Mouse (Mus musculus): ENCODE data around the gene Vax2. TPM values are rescaled to one million over a fixed set of nuclear protein-coding genes. Genes with fewer than 3 reads are reported as not detected.

Gene Vax2
- polyA plus RNA-seq, 1 experiment from 2014 or later = not detected

DNA sequence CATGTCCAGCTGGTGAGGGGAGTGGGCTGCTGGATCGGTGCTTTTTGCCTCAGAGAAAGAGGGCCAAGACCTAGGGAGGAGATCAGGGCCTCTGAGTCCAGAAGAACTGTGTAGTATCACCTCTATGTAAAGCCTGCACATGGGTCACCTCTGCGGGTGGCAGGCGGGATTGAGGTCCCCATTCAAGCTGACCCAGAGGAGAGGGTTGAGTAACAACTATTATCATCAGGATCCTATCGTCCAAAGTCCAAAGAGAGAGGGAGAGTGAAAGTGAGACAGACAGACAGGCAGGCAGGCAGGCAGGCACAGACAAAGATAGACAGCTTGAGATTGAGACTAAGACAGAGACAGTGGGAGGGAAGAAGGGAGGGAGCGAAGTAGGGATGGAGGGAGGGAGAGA is 32.1 kb downstream of the Vax2 start:
- Histone ChIP-seq H3K4me2 (ENCODE audit: low read depth, low read length) (no peak overlapping the region), H3K9me3 (replicated peaks; ENCODE audit: control insufficient read depth, low read length) (no peaks in the 10 kb centered on the region), H3K9ac (ENCODE audit: low read depth, low read length) (no peak overlapping the region), H3K27ac (ENCODE audit: low read length) (no peak overlapping the region), H3K4me1 (ENCODE audit: control insufficient read depth, low read depth, low read length) (no peaks in the 10 kb centered on the region; the same call in 1 of the 2 replicates), H3K27me3 (ENCODE audit: control insufficient read depth, insufficient read depth, low read depth, low read length) (no peaks in the 10 kb centered on the region), H3K36me3 (ENCODE audit: control insufficient read depth, insufficient read depth) (no peaks in the 10 kb centered on the region), H3K4me3 (ENCODE audit: low read depth, low read length) (no peak overlapping the region)
- WGBS (ENCODE audit: insufficient replicate concordance) = 59% methylated on average over 5 of the region's 5 CpGs
- ATAC-seq (ENCODE audit: low read depth) = peak; percentile 64

DNA sequence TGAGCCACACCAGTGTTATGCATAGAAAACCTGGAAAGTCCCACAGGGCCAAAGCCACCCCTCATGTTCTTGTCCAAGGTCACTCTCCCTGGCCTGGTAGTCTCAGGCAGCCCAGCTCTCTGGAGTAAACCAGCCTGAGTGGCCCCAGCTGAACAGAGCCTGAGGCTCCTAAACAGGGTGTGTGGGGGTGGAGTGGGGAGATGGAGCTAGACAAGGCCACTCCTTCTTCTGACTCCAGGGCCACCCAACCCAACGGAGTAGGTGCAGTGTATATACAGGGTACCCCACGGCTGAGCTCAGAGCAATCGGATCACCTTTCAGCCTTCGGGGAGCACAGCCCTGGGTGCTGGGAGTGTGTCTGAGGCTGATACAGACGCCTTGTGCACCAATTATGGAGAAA is 33.1 kb downstream of the Vax2 start:
- no peak overlapping the region for H3K27ac ChIP-seq (ENCODE audit: low read length)
- no peak for ATAC-seq (ENCODE audit: low read depth)
- no peaks in the 10 kb centered on the region for H3K27me3 ChIP-seq (ENCODE audit: control insufficient read depth, insufficient read depth, low read depth, low read length)
- H3K9me3 ChIP-seq (replicated peaks; ENCODE audit: control insufficient read depth, low read length) = no peaks in the 10 kb centered on the region
- no peaks in the 10 kb centered on the region for H3K36me3 ChIP-seq (ENCODE audit: control insufficient read depth, insufficient read depth)
- no peak overlapping the region for H3K9ac ChIP-seq (ENCODE audit: low read depth, low read length)
- 46% methylated on average over 5 of the region's 5 CpGs for WGBS (ENCODE audit: insufficient replicate concordance)
- H3K4me1 ChIP-seq (ENCODE audit: control insufficient read depth, low read depth, low read length) = no peaks in the 10 kb centered on the region; the same call in 1 of the 2 replicates
- no peak overlapping the region for H3K4me2 ChIP-seq (ENCODE audit: low read depth, low read length)
- H3K4me3 ChIP-seq (ENCODE audit: low read depth, low read length) = no peak overlapping the region

DNA sequence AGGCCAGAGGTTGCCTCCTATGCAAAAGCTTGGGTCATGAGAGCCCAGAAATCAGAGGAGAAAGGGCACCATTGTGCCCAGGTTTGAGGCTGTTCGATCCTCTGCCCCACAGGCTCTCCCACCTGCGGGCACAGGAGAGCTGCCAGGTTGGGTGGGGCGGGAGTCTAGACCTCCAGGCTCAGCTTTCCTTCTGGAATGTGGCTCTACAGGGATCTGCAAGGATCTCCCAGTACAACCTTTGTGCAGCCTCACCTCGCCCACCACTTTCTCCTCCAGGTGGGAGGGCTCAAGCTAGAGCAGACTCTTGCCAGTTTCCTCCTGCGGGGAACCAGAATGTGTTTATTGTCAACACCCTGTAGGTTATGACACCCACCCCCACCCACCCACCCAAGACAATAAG is 33.5 kb downstream of the Vax2 start:
- no peak overlapping the region for H3K27ac ChIP-seq (ENCODE audit: low read length)
- H3K4me2 ChIP-seq (ENCODE audit: low read depth, low read length) = no peak overlapping the region
- H3K4me3 ChIP-seq (ENCODE audit: low read depth, low read length) = no peak overlapping the region
- H3K27me3 ChIP-seq (ENCODE audit: control insufficient read depth, insufficient read depth, low read depth, low read length) = no peaks in the 10 kb centered on the region
- H3K4me1 ChIP-seq (ENCODE audit: control insufficient read depth, low read depth, low read length) = no peaks in the 10 kb centered on the region; the same call in 1 of the 2 replicates
- H3K36me3 ChIP-seq (ENCODE audit: control insufficient read depth, insufficient read depth) = no peaks in the 10 kb centered on the region
- no peak for ATAC-seq (ENCODE audit: low read depth)
- no peaks in the 10 kb centered on the region for H3K9me3 ChIP-seq (replicated peaks; ENCODE audit: control insufficient read depth, low read length)
- WGBS (ENCODE audit: insufficient replicate concordance) = 48% methylated on average over 5 of the region's 5 CpGs
- no peak overlapping the region for H3K9ac ChIP-seq (ENCODE audit: low read depth, low read length)

DNA sequence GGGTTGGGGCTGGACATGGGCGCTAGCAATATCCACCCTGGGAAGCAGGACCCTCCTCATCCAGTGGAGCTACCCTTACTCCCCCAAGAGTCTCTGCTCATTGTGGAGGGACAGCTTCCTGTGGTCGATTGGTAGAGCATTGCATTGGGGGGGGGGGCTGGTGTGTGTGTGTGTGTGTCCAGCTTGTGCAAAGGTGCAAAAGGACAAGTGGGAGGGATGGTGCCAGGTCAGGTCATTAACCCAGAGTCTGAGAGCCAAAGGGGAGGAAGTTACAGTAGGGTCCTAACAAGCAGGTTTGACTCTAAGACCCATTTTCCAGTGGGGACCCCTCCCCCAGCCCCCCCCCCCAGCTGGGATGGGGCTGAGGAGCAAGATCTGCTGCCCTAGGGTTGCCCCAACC is 34.4 kb downstream of the Vax2 start:
- WGBS (ENCODE audit: insufficient replicate concordance) = 37% methylated on average over 2 of the region's 2 CpGs
- Histone ChIP-seq H3K4me2 (ENCODE audit: low read depth, low read length) (no peak overlapping the region), H3K27ac (ENCODE audit: low read length) (no peak overlapping the region), H3K36me3 (ENCODE audit: control insufficient read depth, insufficient read depth) (no peaks in the 10 kb centered on the region), H3K9ac (ENCODE audit: low read depth, low read length) (no peak overlapping the region), H3K27me3 (ENCODE audit: control insufficient read depth, insufficient read depth, low read depth, low read length) (no peaks in the 10 kb centered on the region), H3K4me1 (ENCODE audit: control insufficient read depth, low read depth, low read length) (no peaks in the 10 kb centered on the region; the same call in 1 of the 2 replicates), H3K4me3 (ENCODE audit: low read depth, low read length) (no peak overlapping the region), H3K9me3 (replicated peaks; ENCODE audit: control insufficient read depth, low read length) (no peaks in the 10 kb centered on the region)
- ATAC-seq (ENCODE audit: low read depth) = no peak

DNA sequence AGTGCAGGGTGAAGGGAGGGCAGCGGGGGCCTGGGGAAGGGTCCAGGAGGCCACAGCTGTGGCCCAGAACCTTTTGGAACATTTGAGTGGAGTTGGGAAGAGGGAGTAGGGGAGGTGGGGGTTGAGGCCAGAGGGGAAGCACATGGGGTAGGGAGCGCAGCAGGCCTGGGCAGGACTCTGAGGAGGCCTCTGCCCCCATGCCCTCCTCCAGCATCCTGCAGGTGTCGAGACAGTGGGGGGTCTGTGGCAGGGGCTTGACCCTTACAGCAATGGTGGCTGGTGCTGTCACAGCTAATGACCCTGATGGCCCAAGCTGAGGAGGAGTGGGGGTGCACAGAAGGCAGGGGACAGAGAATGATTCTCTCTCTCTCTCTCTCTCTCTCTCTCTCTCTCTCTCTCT is 38.2 kb downstream of the Vax2 start:
- Histone ChIP-seq H3K9me3 (replicated peaks; ENCODE audit: control insufficient read depth, low read length) (no peaks in the 10 kb centered on the region), H3K27me3 (ENCODE audit: control insufficient read depth, insufficient read depth, low read depth, low read length) (peaks cover 4% of the 10 kb centered on the region; the same call in 1 of the 2 replicates), H3K36me3 (ENCODE audit: control insufficient read depth, insufficient read depth) (no peaks in the 10 kb centered on the region), H3K4me3 (ENCODE audit: low read depth, low read length) (no peak overlapping the region), H3K4me2 (ENCODE audit: low read depth, low read length) (no peak overlapping the region), H3K9ac (ENCODE audit: low read depth, low read length) (no peak overlapping the region), H3K4me1 (ENCODE audit: control insufficient read depth, low read depth, low read length) (no peaks in the 10 kb centered on the region; the same call in 1 of the 2 replicates), H3K27ac (ENCODE audit: low read length) (no peak overlapping the region)
- WGBS (ENCODE audit: insufficient replicate concordance) = 71% methylated on average over 3 of the region's 3 CpGs
- no peak for ATAC-seq (ENCODE audit: low read depth)

DNA sequence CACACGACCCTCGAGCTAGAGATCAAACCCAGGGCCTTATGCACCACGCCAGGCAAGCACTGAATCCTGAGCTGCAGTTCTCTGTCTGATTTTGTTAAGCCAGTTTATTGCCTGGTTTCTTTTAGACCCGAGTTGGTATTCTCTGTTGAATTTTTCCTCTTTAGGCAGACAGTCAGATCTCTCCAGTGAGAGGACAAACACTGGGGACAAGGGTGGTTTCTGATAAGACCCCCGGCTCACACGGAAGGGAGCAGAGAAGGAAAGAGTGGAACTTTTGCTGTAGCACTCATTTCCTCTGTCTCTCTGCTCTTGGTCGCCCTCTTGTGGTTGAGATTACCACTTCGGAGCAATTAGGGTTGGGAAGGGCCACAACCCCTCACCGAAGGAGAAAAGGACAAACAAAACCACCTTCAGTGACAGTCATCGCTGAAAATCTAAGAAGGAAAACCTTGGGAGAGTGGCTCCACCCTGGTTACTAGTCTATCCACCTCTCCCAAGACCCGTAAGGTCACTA is 39.2 kb downstream of the Vax2 start:
- H3K27me3 ChIP-seq (ENCODE audit: control insufficient read depth, insufficient read depth, low read depth, low read length) = peaks cover 4% of the 10 kb centered on the region; the same call in 1 of the 2 replicates
- no peak for ATAC-seq (ENCODE audit: low read depth)
- no peaks in the 10 kb centered on the region for H3K36me3 ChIP-seq (ENCODE audit: control insufficient read depth, insufficient read depth)
- H3K4me2 ChIP-seq (ENCODE audit: low read depth, low read length) = 0 out of 2 replicates have a peak overlapping the region, but pooled peaks have one; percentile 20
- WGBS (ENCODE audit: insufficient replicate concordance) = 6% methylated on average over 11 of the region's 11 CpGs
- H3K9ac ChIP-seq (ENCODE audit: low read depth, low read length) = no peak overlapping the region
- no peak overlapping the region for H3K27ac ChIP-seq (ENCODE audit: low read length)
- H3K4me1 ChIP-seq (ENCODE audit: control insufficient read depth, low read depth, low read length) = no peaks in the 10 kb centered on the region; the same call in 1 of the 2 replicates
- no peaks in the 10 kb centered on the region for H3K9me3 ChIP-seq (replicated peaks; ENCODE audit: control insufficient read depth, low read length)
- no peak overlapping the region for H3K4me3 ChIP-seq (ENCODE audit: low read depth, low read length)

DNA sequence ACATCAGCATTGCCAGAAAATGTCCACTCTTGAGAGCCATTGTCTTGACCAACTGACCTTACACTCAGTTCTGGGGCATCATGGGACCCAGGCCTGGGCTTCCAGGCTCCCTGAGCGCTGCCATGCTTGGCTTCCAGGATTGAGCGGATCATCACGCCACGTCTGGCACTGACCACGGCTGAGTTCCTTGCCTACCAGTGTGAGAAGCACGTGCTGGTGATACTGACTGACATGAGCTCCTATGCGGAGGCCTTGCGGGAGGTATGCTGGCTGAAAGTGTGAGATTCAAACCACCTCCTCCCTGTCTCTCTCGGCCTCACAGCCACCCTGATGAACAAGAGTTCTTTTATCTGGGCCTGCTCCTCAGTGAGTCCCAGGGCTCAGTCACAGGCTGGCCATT is 45.0 kb downstream of the Vax2 start:
- Histone ChIP-seq H3K27ac (ENCODE audit: low read length) (no peak overlapping the region), H3K36me3 (ENCODE audit: control insufficient read depth, insufficient read depth) (no peaks in the 10 kb centered on the region), H3K9me3 (replicated peaks; ENCODE audit: control insufficient read depth, low read length) (no peaks in the 10 kb centered on the region), H3K4me2 (ENCODE audit: low read depth, low read length) (no peak overlapping the region), H3K9ac (ENCODE audit: low read depth, low read length) (no peak overlapping the region), H3K4me1 (ENCODE audit: control insufficient read depth, low read depth, low read length) (no peaks in the 10 kb centered on the region), H3K4me3 (ENCODE audit: low read depth, low read length) (no peak overlapping the region), H3K27me3 (ENCODE audit: control insufficient read depth, insufficient read depth, low read depth, low read length) (peaks cover 41% of the 10 kb centered on the region)
- WGBS (ENCODE audit: insufficient replicate concordance) = 62% methylated on average over 9 of the region's 9 CpGs
- no peak for ATAC-seq (ENCODE audit: low read depth)

DNA sequence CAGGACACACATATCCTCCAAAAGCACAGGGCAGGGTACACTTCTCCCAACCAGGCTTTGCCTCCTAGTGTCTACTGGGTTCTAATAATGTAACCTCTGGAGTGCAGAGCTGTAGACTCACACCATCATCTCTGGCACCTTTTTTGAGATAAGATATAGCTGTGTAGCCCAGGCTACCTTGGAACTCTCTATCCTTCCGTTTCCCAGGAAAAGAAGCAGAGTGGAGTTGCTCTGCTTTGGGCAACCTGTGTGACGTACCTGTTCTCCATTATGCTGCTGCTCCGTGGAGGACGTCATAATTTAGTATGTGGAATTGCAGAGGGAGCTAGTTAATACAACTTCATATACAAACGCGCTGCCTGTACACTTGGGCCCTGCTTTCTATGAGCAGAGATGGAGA is 51.3 kb downstream of the Vax2 start, which contains the start of gene Ankrd53:
Gene Ankrd53, plus strand, starts transcription at position 301 of the 400 bp plus-strand sequence.
- Histone ChIP-seq H3K4me3 (ENCODE audit: low read depth, low read length) (peak within 1 kb of the TSS; percentile 28), H3K4me1 (ENCODE audit: control insufficient read depth, low read depth, low read length) (peaks cover 3% of the 10 kb centered on the region), H3K9ac (ENCODE audit: low read depth, low read length) (no peak within 1 kb of the TSS), H3K27ac (ENCODE audit: low read length) (no peak within 1 kb of the TSS), H3K36me3 (ENCODE audit: control insufficient read depth, insufficient read depth) (no peaks in the 10 kb centered on the region), H3K9me3 (replicated peaks; ENCODE audit: control insufficient read depth, low read length) (no peaks in the 10 kb centered on the region), H3K4me2 (ENCODE audit: low read depth, low read length) (peak within 1 kb of the TSS; percentile 51), H3K27me3 (ENCODE audit: control insufficient read depth, insufficient read depth, low read depth, low read length) (peaks cover 59% of the 10 kb centered on the region)
- 24% methylated on average over 6 of the region's 6 CpGs for WGBS (ENCODE audit: insufficient replicate concordance)
- no peak for ATAC-seq (ENCODE audit: low read depth)

DNA sequence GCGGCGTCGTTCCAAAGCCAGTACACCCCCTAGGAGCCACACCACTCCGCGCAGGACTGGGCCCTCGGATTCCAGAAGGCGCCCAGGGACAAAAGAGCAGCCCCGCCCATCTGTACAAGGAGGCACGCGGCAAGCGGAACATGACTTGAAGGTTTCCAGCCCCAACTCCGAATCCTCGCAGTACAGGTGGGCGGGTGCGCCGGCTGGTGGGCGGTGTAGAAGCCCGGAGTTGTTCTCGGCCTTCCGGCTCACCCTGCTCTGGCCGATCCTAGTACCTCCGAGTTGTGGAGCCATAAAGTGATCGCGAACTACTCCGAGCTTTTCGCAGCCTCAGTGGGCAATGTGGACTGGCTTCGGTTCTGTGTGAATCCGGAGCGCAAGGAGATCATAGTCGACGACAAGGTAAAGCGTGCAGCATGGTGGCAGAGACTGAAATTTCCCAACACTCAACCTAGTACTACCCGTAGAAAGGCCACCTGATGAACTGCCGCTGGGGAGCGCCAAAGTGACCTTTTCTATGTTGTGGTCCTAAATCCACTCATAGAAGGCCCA is 51.9 kb downstream of the Vax2 start:
- no peaks in the 10 kb centered on the region for H3K9me3 ChIP-seq (replicated peaks; ENCODE audit: control insufficient read depth, low read length)
- H3K9ac ChIP-seq (ENCODE audit: low read depth, low read length) = no peak overlapping the region
- H3K4me2 ChIP-seq (ENCODE audit: low read depth, low read length) = peak overlapping the region; percentile 51
- no peak overlapping the region for H3K27ac ChIP-seq (ENCODE audit: low read length)
- no peaks in the 10 kb centered on the region for H3K36me3 ChIP-seq (ENCODE audit: control insufficient read depth, insufficient read depth)
- peaks cover 3% of the 10 kb centered on the region for H3K4me1 ChIP-seq (ENCODE audit: control insufficient read depth, low read depth, low read length)
- H3K4me3 ChIP-seq (ENCODE audit: low read depth, low read length) = peak overlapping the region; percentile 28
- peak; percentile 21; the same call in 1 of the 2 replicates for ATAC-seq (ENCODE audit: low read depth)
- H3K27me3 ChIP-seq (ENCODE audit: control insufficient read depth, insufficient read depth, low read depth, low read length) = peaks cover 53% of the 10 kb centered on the region
- WGBS (ENCODE audit: insufficient replicate concordance) = 3% methylated on average over 35 of the region's 35 CpGs

Data from liver, embryonic 16.5 days (tissue).